Mouse (Mus musculus) midbrain, embryonic 12.5 days (tissue): Measurements from ENCODE around the gene Ppp3cb. TPM values are rescaled to one million over a fixed set of nuclear protein-coding genes. Genes with fewer than 3 reads are reported as not detected.

Source experiments
- polyA plus RNA-seq: library from polyadenylated mRNA; unstranded; fragments of >200 nt; fragmentation: Nextera tagmentation; extraction: Ambion mirVana; gene quantifications from 2 replicates; pipeline ENCODE4 v1.2.1, GENCODE M21; 2016

The Ppp3cb gene
- polyA plus RNA-seq, 1 experiment from 2014 or later = 66.2 TPM

Other genes with a start within 250 kb of the Ppp3cb start
- 61.8 and 62.6 TPM in 2 replicates for gene Ecd, start 198.5 kb downstream of the Ppp3cb start, polyA plus RNA-seq
- 56.1 and 60.1 TPM in 2 replicates for gene Fam149b, start 198.4 kb downstream of the Ppp3cb start, polyA plus RNA-seq
- 221 and 224 TPM in 2 replicates for gene Dnajc9, start 157.7 kb downstream of the Ppp3cb start, polyA plus RNA-seq
- 58.8 and 66.6 TPM in 2 replicates for gene Mrps16, start 152.9 kb downstream of the Ppp3cb start, polyA plus RNA-seq
- gene Cfap70, start 94.3 kb downstream of the Ppp3cb start, polyA plus RNA-seq = 0.34 and 1.4 TPM in 2 replicates
- 11.0 and 12.2 TPM in 2 replicates for gene Anxa7, start 66.4 kb downstream of the Ppp3cb start, polyA plus RNA-seq
- gene Mss51, start 49.7 kb downstream of the Ppp3cb start, polyA plus RNA-seq = 0.84 and 0.89 TPM in 2 replicates
- gene Usp54, start 94.5 kb upstream of the Ppp3cb start, polyA plus RNA-seq = 16.6 and 18.6 TPM in 2 replicates
- 0.14 TPM in 1 of 2 replicates, not detected in the other for gene Myoz1, start 110.0 kb upstream of the Ppp3cb start, polyA plus RNA-seq
- gene Synpo2l, start 121.8 kb upstream of the Ppp3cb start, polyA plus RNA-seq = 0.24 and 0.43 TPM in 2 replicates
- 97.5 and 99.5 TPM in 2 replicates for gene Sec24c, start 127.7 kb upstream of the Ppp3cb start, polyA plus RNA-seq
- gene Fut11, start 148.4 kb upstream of the Ppp3cb start, polyA plus RNA-seq = 26.8 and 27.0 TPM in 2 replicates
- gene Chchd1, start 156.4 kb upstream of the Ppp3cb start, polyA plus RNA-seq = 225 and 253 TPM in 2 replicates
- 47.6 and 48.9 TPM in 2 replicates for gene Zswim8, start 161.0 kb upstream of the Ppp3cb start, polyA plus RNA-seq
- 25.0 and 29.8 TPM in 2 replicates for gene Ndst2, start 188.0 kb upstream of the Ppp3cb start, polyA plus RNA-seq
- 56.8 and 57.1 TPM in 2 replicates for gene Camk2g, start 247.5 kb upstream of the Ppp3cb start, polyA plus RNA-seq